Mouse (Mus musculus) heart, postnatal 0 days (tissue): ENCODE measurements at regions not wholly inside any gene's neighbourhood (a gene's known extent, or its start where the extent isn't known, plus 50 kb on each side); places are given as distances from the start of the nearest gene placed in this dataset.

Experiments used
- CTCF ChIP-seq: IDR thresholded peaks from 2 replicates; pipeline ENCODE4 v1.5.1; 2016; ENCODE audit warnings: antibody characterized with exemption, control low read depth, low read depth
- EP300 ChIP-seq: IDR thresholded peaks from 2 replicates; pipeline ENCODE4 v1.6.1; 2016; ENCODE audit warnings: antibody characterized with exemption, low read depth

- TF ChIP-seq CTCF = no peak
- no peak for TF ChIP-seq EP300
Observed at GRCm38 (mm10) chr13:97631872-97632402, 128.5 kb downstream of the Gm10260 start.
